Mouse (Mus musculus): ENCODE measurements around the gene Pgc.

The Pgc gene

DNA sequence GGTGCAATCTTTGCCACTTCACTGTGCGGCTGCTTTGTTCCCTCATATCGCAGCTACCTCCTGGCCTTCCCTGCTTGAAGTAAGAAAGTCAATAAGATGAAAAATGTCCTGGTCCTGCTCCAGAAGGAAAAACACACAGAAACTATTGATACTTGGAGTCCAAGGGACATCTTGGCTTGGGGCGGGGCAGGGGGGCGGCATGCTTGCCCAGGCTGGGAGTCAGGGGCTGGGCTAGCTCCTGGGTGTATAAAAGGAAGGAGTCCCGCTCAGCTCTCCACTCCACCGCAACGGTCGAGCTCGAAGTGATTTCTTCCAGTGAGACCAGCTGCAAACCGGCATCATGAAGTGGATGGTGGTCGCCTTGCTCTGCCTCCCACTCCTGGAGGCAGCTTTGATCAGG, at the start of gene Pgc:
TSS of gene Pgc (plus strand) at position 277 of the 400 bp plus-strand sequence.
- DNase-seq (ENCODE audit: low spot score in 2 of 2), result no peak

GRCm38 (mm10) chr17:47678238-47678637, 48.4 kb upstream of the Pgc start:
- no peak for DNase-seq (ENCODE audit: low spot score in 2 of 2)

GRCm38 (mm10) chr17:47678702-47679101, 47.9 kb upstream of the Pgc start:
- DNase-seq (ENCODE audit: low spot score in 2 of 2), result no peak

- DNase-seq (ENCODE audit: low spot score in 2 of 2), result peak; percentile 37 to 57
Observed at GRCm38 (mm10) chr17:47682836-47683235, 43.8 kb upstream of the Pgc start.

GRCm38 (mm10) chr17:47687409-47688343, 39.0 kb upstream of the Pgc start:
- peak; percentile 85 to 91 for DNase-seq (ENCODE audit: low spot score in 2 of 2)

GRCm38 (mm10) chr17:47688344-47688607, 38.4 kb upstream of the Pgc start, which contains the start of gene Tomm6:
Gene Tomm6 (minus strand): TSS chr17:47688386.
- no peak for DNase-seq (ENCODE audit: low spot score in 2 of 2)

DNA sequence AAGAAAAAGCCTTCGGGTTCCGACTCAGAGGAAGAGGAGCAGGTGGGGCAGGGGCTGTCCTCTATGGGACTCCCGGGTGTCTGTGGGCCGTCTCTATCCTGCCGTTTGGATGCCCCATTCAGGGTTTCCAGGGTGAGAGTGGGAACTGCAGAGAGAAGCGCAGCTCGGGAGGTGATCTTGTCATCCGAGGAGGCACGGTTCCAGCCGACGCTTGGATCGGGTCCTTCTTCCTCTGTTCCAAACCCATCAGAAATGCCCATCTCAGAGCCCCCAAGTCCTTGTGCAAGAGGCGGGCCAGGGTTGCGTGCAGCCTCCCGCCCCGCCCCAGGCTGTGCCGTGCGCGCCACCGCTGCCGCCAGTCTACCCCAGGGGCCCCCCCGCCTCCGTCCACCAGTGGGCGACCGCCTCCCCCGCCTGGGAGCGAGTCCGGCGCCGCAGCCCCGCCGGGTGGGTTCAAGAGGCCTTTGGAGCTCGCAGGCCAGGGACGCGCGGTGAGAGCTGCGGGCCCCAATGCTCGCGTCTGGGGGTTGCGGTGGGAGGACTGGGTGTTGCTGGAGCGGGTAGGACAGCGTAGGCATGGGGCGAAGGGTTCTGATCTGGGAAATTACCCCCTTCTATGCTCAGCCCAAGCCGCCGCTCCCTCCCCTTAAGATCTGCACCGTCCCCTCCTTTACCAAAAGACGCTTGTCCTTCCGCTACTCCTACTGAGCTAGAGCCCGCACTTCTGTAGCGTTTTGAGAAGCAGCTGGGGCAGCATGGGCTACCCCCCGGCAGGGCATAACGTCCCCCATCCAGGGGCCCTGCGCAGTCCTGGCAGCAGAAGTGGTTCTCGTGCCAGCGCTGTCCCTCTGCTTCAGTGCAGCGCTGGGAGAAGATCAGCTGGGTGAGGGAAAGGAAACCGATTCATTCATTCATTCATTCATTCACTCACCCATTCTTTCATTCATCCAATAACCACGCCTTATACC, 37.8 kb upstream of the Pgc start, which contains the start of gene Frs3:
TSS of gene Frs3 (plus strand) at position 423 of the 968 bp plus-strand sequence.
- DNase-seq (ENCODE audit: low spot score in 2 of 2), result peak; percentile 50

- no peak for DNase-seq (ENCODE audit: low spot score in 2 of 2)
Observed at GRCm38 (mm10) chr17:47689894-47690293, 36.7 kb upstream of the Pgc start.

DNA sequence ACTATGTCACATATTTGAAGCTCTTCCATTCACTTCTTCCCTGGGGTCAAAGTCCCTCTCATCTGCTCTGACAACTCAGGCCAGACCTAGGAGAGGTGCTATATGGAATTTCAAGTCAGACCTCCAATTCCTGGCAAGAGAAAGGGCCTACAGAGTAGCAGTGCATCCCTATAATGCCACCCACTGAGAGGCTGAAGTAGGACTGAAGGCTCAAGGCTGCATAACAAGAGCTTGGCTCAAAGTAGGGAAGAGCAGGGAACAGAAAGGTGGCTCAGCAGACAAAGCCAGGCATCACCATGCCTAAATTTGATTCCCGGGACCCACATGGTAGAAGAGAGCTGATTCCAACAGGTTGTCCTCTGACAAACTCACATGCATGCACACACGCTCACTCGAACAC, 35.0 kb upstream of the Pgc start:
- no peak for DNase-seq (ENCODE audit: low spot score in 2 of 2)

GRCm38 (mm10) chr17:47693671-47694441, 32.8 kb upstream of the Pgc start:
- no peak for DNase-seq (ENCODE audit: low spot score in 2 of 2)

DNA sequence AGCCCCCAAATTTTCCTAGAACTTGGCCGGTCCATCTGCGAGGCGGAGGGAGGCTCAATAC, 32.4 kb upstream of the Pgc start, which contains the start of gene Gm21981:
TSS of gene Gm21981 (minus strand) at position 14 of the 61 bp plus-strand sequence.
- no peak for DNase-seq (ENCODE audit: low spot score in 2 of 2)

GRCm38 (mm10) chr17:47694503-47695336, 31.9 kb upstream of the Pgc start, which contains the start of gene Prickle4:
Gene Prickle4 (minus strand): TSS chr17:47694736.
- DNase-seq (ENCODE audit: low spot score in 2 of 2), result peak; percentile 95

GRCm38 (mm10) chr17:47695337-47695710, 31.3 kb upstream of the Pgc start:
- DNase-seq (ENCODE audit: low spot score in 2 of 2), result no peak

DNA sequence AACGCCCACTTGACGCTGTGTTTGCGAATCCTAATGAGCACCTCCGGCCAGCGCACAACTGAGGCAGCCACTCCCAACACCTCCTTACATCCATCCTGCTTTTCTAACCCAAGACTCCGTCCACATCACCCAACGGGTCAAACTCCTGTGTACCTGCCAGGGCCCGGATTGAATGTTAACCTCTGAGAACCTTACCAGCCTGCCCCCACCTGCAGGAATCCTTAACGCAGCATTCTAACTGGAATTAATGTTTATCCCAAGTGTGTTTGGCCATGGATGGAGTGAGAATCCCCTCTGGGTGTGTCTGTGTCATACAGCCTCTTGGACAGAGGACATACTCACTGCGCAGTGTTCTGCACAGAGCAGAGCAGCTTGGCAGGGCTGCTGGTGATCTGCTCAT, 28.5 kb upstream of the Pgc start:
- DNase-seq (ENCODE audit: low spot score in 2 of 2), result no peak

DNA sequence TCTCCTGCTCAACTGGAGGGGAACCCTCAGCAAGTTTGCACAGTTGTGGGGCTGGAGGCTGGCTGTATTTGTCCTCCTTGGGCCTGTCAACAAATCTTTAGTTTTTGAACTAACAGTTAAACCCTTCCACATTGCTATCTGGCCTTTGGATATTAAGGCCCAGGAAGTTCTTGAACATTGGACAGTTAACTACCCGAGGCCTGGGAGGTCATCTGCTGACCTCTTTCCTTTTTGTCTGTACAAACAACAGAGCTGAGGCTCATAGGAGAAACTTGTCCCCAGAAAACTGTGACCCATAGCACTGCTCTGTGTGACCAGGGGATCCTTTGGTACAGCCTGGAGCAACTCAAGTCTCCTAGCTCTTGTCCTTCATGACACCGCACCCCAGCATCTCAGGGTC, 27.6 kb upstream of the Pgc start:
- no peak for DNase-seq (ENCODE audit: low spot score in 2 of 2)

DNA sequence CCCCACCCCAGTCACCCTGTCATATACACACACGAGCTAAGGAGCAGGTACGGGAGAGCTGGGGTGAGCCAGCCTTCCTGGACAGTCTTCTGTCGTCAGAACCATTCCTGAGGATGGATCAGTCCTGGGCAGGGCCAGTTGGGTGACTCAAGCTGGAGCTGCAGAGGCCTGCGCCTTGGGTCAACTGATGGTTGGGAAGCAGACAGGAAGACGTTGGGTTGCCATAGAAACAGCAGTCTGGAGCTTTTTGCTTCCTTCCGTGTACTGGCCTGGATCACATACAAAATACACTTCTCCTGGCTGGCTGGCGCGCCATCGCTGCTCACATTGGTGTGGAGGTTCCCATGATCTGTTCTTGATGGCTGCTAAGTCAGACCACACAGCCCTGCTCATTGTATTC, 24.8 kb upstream of the Pgc start:
- DNase-seq (ENCODE audit: low spot score in 2 of 2), result no peak

DNA sequence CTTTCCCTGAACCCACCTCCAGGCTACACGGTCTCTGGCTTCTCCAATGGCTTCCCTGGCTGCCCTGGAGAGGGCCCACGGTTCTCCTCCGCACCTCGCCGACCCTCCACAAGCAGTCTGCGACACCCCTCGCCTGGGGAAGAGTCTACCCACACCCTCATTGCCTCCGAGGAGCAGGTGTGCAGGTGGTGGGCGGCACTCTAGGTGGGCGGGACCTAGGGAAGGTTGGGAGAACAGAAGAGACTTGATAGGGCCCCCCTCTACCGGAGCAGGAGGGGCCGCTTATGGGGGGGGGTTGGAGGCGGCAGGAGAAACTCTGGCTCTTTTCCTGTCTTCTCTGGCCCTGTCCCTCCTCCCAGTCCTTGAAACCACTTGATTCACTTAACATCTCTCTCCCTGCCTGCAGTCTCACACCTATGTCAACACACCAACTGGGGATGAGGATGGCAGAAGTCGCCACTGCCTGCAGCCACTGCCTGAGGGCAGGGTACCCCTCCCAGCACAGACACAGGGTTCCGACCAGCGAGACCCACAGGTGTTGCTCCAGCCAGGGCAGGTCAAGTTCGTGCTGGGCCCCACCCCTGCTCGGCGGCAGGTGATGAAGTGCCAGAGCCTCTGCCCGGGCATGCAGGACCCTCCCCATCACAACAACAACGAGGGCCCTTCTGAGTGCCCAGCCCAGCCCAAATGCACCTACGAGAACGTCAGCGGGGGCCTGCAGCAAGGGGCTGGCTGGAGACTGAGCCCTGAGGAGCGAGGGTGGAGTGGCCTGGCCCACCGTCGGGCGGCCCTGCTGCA, 23.9 kb upstream of the Pgc start:
- DNase-seq (ENCODE audit: low spot score in 2 of 2), result no peak

DNA sequence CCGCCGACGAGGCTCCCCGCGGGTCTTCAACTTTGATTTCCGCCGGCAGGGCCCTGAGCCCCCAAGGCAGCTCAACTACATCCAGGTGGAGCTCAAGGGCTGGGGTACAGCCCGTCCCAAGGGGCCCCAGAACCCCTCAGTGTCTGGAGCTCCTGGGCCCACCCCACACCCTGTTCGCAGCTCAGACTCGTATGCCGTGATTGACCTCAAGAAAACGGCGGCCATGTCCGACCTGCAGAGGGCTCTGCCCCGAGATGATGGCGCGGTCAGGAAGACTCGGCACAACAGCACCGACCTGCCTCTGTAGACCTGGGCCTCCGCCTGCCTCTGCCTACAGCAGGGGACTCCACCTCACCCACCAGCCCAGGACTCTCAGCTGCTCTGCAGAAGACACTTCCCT, 23.1 kb upstream of the Pgc start:
- DNase-seq (ENCODE audit: low spot score in 2 of 2), result no peak

- DNase-seq (ENCODE audit: low spot score in 2 of 2), result no peak
Observed at GRCm38 (mm10) chr17:47704692-47705091, 21.9 kb upstream of the Pgc start.

DNA sequence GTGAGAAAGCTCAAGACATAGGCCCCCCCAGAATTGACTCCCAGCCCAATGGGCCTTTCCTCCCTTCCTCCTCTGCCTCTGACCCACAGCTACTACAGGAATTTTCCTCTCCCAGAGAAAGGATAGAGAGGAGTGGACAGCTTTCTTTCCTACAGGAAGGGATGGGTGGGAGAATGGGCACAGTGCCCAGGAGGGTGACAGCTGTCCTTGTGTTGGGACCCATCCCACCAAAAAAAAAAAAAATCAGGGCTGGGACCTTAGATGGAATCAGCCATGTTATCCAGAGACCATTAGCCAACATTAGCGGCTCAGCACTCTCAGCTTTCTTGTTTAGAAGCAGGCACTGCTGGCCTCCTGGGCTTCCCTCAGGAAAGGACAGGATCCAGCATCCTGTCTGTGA, 20.4 kb upstream of the Pgc start:
- no peak for DNase-seq (ENCODE audit: low spot score in 2 of 2)

DNA sequence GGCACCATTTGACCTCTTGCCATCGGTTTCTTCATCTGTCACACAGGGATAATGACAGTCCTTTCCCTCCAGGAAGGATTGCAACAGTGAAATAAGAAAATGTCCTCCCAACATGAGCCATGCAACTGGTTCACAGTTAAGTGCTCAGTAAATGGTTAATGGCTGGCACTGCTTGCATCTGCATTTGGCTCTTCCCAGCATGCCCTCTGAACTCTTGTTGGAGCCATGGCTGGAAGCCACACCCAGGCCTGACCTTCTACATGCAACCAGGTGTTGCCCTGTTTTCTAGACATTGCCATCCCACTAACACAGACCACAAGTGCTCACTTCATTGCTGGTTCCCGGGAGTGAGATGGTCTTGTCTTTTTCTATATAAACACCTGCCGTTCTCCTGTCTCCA, 18.7 kb upstream of the Pgc start:
- DNase-seq (ENCODE audit: low spot score in 2 of 2), result no peak
